Mouse (Mus musculus) G1E (cell line): ENCODE measurements around the gene Ubn2. TPM values are rescaled to one million over a fixed set of nuclear protein-coding genes. Genes with fewer than 3 reads are reported as not detected.
"Not testable (repeated sequence)": the region's sequence is repeated elsewhere in the genome, so short reads cannot be mapped to it uniquely, and the experiment has no call there.

Source experiments
- ATAC-seq: 2 replicates; pipeline ENCODE4 v1.8.0; 2016; ENCODE audit warnings: mild to moderate bottlenecking; ENCODE audit not compliant: insufficient number of reproducible peaks, poor library complexity, low FRiP score, severe bottlenecking; ENCODE audit errors: extremely low read depth
- DNase-seq: peaks from one replicate; pipeline ENCODE4 v3.0.0; 2012; ENCODE audit warnings: low spot score
- H3K27me3 ChIP-seq: 2 replicates; pipeline ENCODE4 v1.6.1; 2012; ENCODE audit warnings: mild to moderate bottlenecking, low read length, inconsistent platforms; ENCODE audit not compliant: insufficient read depth
- H3K36me3 ChIP-seq: replicated peaks from 2 replicates; pipeline ENCODE3; 2012; ENCODE audit warnings: mild to moderate bottlenecking, inconsistent platforms
- H3K4me1 ChIP-seq: 2 replicates; pipeline ENCODE4 v1.6.1; 2012; ENCODE audit warnings: low read depth, low read length, inconsistent platforms, mixed read lengths; ENCODE audit not compliant: insufficient read depth
- H3K4me3 ChIP-seq: 2 replicates; pipeline ENCODE4 v1.5.1; 2012; ENCODE audit warnings: low read depth, mild to moderate bottlenecking, inconsistent platforms, low read length, moderate library complexity, mixed read lengths
- H3K9me3 ChIP-seq: replicated peaks from 2 replicates; pipeline ENCODE4 v1.6.1; 2012; ENCODE audit warnings: inconsistent platforms
- CTCF ChIP-seq: IDR thresholded peaks from 2 replicates; pipeline ENCODE4 v1.5.1; 2012; ENCODE audit warnings: low read depth, low read length, inconsistent platforms, mixed read lengths
- GATA1 ChIP-seq: IDR thresholded peaks from 2 replicates; pipeline ENCODE4 v1.6.1; 2012; ENCODE audit warnings: borderline replicate concordance, low read length, inconsistent platforms, mixed read lengths
- GATA2 ChIP-seq: IDR thresholded peaks from 2 replicates; pipeline ENCODE4 v1.6.1; 2012; ENCODE audit warnings: low read depth, low read length, inconsistent platforms, borderline replicate concordance
- POLR2AphosphoS5 ChIP-seq: IDR thresholded peaks from 2 replicates; pipeline ENCODE4 v1.6.1; 2012; ENCODE audit warnings: low read depth, low read length, inconsistent platforms; ENCODE audit not compliant: insufficient replicate concordance
- TAL1 ChIP-seq: conservative IDR thresholded peaks from 2 replicates; pipeline ENCODE4 v1.6.1; 2012; ENCODE audit warnings: low read depth, low read length, inconsistent platforms, mixed read lengths
- polyA plus RNA-seq: library from polyadenylated mRNA; stranded (reverse); fragments of >175 nt; gene quantifications from 2 replicates; pipeline ENCODE4 v1.2.3, GENCODE M21; 2012
- total RNA-seq, 2 experiments: library from RNA; stranded (forward) in 1 of 2; stranded (reverse) in 1 of 2; fragments of 200-1000 nt in 1 of 2; fragments of >200 nt in 1 of 2; fragmentation: Nextera tagmentation in 1 of 2; gene quantifications; 2 replicates each; pipeline ENCODE4 v1.2.3; 2014 to 2017

The Ubn2 gene
- total and polyA plus RNA-seq, 3 experiments: 4.1 to 124 (median 26.9) TPM

DNA sequence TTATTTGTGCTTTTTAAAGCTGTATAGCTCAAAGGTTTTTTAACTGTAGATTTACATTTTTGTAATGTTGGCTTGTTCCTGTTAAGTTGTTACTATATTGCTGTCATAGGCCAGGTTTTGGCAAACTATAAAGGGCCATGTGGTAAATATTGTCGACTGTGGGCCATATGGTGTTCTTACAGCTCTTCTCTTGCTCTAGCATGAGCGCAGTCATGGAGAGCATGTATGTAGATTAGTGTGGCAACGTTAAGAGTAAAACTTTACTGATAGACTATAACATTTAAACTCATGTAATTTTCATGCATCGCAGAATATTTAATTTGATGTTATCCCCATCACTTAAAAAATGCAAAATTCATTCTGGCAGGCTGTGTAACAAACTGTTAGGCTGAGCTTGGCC, 19.3 kb downstream of the Ubn2 start:
- DNase-seq: no peak
- ATAC-seq: no peak
- Histone ChIP-seq H3K27me3 (no peaks in the 10 kb centered on the region), H3K36me3 (peaks cover 78% of the 10 kb centered on the region), H3K4me3 (no peak overlapping the region), H3K4me1 (peaks cover 13% of the 10 kb centered on the region), H3K9me3 (no peaks in the 10 kb centered on the region)
- TF ChIP-seq POLR2AphosphoS5 (no peak), CTCF (no peak), TAL1 (no peak), GATA1 (no peak), GATA2 (no peak)

DNA sequence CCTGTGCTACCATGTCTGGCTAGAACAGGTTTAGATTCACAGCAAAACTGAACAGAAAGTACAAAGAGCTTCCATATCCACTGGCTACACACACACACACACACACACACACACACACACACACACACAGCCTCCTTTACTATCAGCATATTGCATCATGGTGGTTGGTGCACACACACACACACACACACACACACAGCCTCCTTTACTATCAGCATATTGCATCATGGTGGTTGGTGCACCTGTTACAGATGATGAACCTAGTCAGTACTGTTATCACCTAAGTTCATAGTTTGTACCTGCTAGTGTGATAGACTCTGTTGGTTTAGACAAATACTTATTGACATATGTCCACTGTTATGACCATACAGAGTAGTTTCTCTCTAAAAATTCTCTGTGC, 22.7 kb downstream of the Ubn2 start:
- not testable (repeated sequence) for ATAC-seq, H3K4me3 ChIP-seq, H3K4me1 ChIP-seq, DNase-seq, H3K27me3 ChIP-seq, H3K9me3 ChIP-seq
- peaks cover 69% of the 10 kb centered on the region for H3K36me3 ChIP-seq
- 0 out of 2 replicates have a peak, but pooled peaks have one; percentile 16 for TF ChIP-seq TAL1

DNA sequence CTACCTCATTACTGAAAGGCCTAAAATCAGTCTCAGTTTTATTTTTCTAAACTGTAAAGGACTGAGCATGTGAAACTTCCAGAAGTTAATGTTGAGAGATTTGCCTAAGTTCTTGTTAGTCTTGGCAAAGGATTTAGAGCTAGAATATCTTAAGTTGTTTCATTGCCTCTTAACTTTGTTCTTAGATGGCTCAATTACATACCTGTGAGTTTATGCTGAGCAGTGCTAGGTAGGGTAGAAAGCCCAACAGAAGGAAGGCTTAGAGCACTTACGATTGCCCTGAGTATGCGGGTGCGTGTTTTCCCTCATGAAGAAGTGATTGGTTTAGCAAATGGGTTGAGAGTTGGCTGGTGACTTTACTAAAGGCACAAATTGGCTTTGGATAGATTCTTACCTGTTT, 24.3 kb downstream of the Ubn2 start:
- DNase-seq (no peak), ATAC-seq (no peak)
- peaks cover 67% of the 10 kb centered on the region for H3K36me3 ChIP-seq
- no peak overlapping the region for H3K4me3 ChIP-seq
- no peaks in the 10 kb centered on the region for H3K9me3 ChIP-seq
- H3K4me1 ChIP-seq: peaks cover 4% of the 10 kb centered on the region; the same call in 1 of the 2 replicates
- no peak for TF ChIP-seq CTCF
- TF ChIP-seq TAL1: no peak
- TF ChIP-seq GATA2: no peak
- no peak for TF ChIP-seq GATA1
- TF ChIP-seq POLR2AphosphoS5: no peak
- no peaks in the 10 kb centered on the region for H3K27me3 ChIP-seq

DNA sequence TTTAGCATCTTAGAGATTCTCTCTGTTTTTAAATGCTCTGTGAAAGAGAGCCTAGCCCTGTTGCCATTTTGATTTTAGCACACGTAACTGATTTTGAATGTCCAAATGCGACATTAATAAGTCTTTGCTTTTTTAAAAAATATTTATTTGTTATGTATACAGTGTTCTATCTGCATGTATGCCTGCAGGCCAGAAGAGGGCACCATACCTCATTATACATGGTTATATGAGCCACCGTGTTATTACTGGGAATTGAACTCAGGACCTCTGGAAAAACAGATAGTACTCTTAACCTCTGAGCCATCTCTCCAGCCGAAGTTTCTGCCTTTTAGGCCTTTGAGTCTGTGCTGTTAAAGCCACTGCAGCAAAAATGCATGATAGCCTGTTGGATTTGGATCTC, 35.8 kb downstream of the Ubn2 start:
- ATAC-seq (no peak), DNase-seq (no peak)
- no peaks in the 10 kb centered on the region for H3K27me3 ChIP-seq
- H3K4me3 ChIP-seq: no peak overlapping the region
- TF ChIP-seq GATA1 (no peak), POLR2AphosphoS5 (no peak), CTCF (0 out of 2 replicates have a peak, but pooled peaks have one; percentile 11), TAL1 (no peak), GATA2 (no peak)
- peaks cover 2% of the 10 kb centered on the region; the same call in 1 of the 2 replicates for H3K4me1 ChIP-seq
- no peaks in the 10 kb centered on the region for H3K9me3 ChIP-seq
- peaks cover 76% of the 10 kb centered on the region for H3K36me3 ChIP-seq

DNA sequence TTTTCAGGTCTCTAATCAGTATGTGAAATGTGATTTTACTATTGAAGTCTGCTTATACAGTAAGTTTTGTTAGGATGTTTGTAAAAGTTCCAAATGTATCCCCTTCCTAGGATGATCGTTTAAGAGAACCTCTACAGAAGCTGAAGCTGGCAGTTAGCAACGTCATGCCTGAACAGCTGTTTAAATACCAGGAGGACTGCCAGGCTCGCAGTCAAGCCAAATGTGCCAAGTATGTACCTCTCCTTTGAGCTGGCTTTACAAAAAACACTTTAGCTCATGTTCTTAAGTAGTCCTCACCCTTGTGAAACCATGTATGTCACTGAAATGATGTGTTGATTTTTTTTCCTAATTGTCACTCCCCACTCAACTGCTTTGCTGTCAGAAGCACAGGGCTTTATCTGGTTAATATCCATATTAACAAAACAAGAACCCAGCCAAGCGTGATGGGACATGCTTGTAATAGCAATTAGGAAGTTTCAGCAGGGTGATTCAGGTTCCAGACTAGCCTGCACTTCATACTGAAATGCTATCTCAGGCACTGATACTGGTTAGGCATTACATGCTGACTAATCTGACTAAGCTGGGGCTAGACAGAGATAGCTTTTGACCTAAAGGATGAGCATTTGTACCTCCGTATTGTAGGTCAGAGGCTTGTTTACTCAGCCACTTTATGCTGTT, 48.1 kb downstream of the Ubn2 start:
- Histone ChIP-seq H3K27me3 (no peaks in the 10 kb centered on the region), H3K9me3 (no peaks in the 10 kb centered on the region), H3K4me3 (no peak overlapping the region), H3K4me1 (no peaks in the 10 kb centered on the region), H3K36me3 (peaks cover 79% of the 10 kb centered on the region)
- no peak for DNase-seq
- TF ChIP-seq GATA2 (no peak), POLR2AphosphoS5 (no peak)
- no peak for ATAC-seq

- Histone ChIP-seq H3K27me3 (no peaks in the 10 kb centered on the region), H3K4me1 (no peaks in the 10 kb centered on the region), H3K9me3 (no peaks in the 10 kb centered on the region), H3K36me3 (peaks cover 81% of the 10 kb centered on the region), H3K4me3 (no peak overlapping the region)
- TF ChIP-seq CTCF (peak; percentile 76), POLR2AphosphoS5 (no peak)
- no peak for DNase-seq
- no peak for ATAC-seq
Observed at GRCm38 (mm10) chr6:38492550-38492949, 58.8 kb downstream of the Ubn2 start.

GRCm38 (mm10) chr6:38495641-38496040, 61.9 kb downstream of the Ubn2 start:
- DNase-seq (no peak), ATAC-seq (no peak)
- no peak overlapping the region for H3K4me3 ChIP-seq
- H3K27me3 ChIP-seq: no peaks in the 10 kb centered on the region
- no peaks in the 10 kb centered on the region for H3K9me3 ChIP-seq
- H3K4me1 ChIP-seq: no peaks in the 10 kb centered on the region
- H3K36me3 ChIP-seq: peaks cover 83% of the 10 kb centered on the region
- TF ChIP-seq GATA1 (no peak), GATA2 (no peak), CTCF (no peak), POLR2AphosphoS5 (no peak), TAL1 (no peak)
